Mouse (Mus musculus): ENCODE results near the gene Zfp511. TPM values are rescaled to one million over a fixed set of nuclear protein-coding genes. Genes with fewer than 3 reads are reported as not detected.

The Zfp511 gene
- polyA plus RNA-seq, 1 experiment, result 55.8 TPM

GRCm38 (mm10) chr7:140070042-140070711 lies 34.0 kb downstream of the Zfp511 start:
- no peak overlapping the region for H3ac ChIP-seq (ENCODE audit: control insufficient read depth, insufficient read length, low read depth)
- H3K79me2 ChIP-seq (ENCODE audit: control insufficient read depth, insufficient read depth), result no peaks in the 10 kb centered on the region
- peaks cover 21% of the 10 kb centered on the region for H3K27me3 ChIP-seq (ENCODE audit: control insufficient read depth, insufficient read depth, insufficient read length)
- no peaks in the 10 kb centered on the region for H3K79me3 ChIP-seq (ENCODE audit: low read depth)
- no peak overlapping the region for H3K4me3 ChIP-seq (ENCODE audit: insufficient read depth, poor library complexity, severe bottlenecking)
- no peak for TF ChIP-seq CEBPB (IDR thresholded peaks at IDR 0.05; ENCODE audit: low read depth)
- no peak for TF ChIP-seq CTCF (IDR thresholded peaks at IDR 0.05; ENCODE audit: control insufficient read depth, insufficient read depth, insufficient read length)
- no peak for TF ChIP-seq MAX (IDR thresholded peaks at IDR 0.05)
- no peak for TF ChIP-seq MYOG (IDR thresholded peaks at IDR 0.05; ENCODE audit: control insufficient read depth, extremely low read depth, insufficient read length)
- TF ChIP-seq FOSL1 (IDR thresholded peaks at IDR 0.05; ENCODE audit: insufficient read depth, low read length, poor library complexity, severe bottlenecking), result no peak
- no peak for TF ChIP-seq USF1 (IDR thresholded peaks at IDR 0.05; ENCODE audit: low read depth)
- TF ChIP-seq MYOD1 (IDR thresholded peaks at IDR 0.05; ENCODE audit: control insufficient read depth, insufficient read length, low read depth), result no peak
- H3K36me3 ChIP-seq (ENCODE audit: control insufficient read depth, insufficient read depth), result no peaks in the 10 kb centered on the region

GRCm38 (mm10) chr7:140077698-140078097 lies 41.5 kb downstream of the Zfp511 start:
- no peak for TF ChIP-seq USF1 (IDR thresholded peaks at IDR 0.05; ENCODE audit: low read depth)
- no peak for TF ChIP-seq FOSL1 (IDR thresholded peaks at IDR 0.05; ENCODE audit: insufficient read depth, low read length, poor library complexity, severe bottlenecking)
- TF ChIP-seq CEBPB (IDR thresholded peaks at IDR 0.05; ENCODE audit: low read depth), result no peak
- TF ChIP-seq MYOD1 (IDR thresholded peaks at IDR 0.05; ENCODE audit: control insufficient read depth, insufficient read length, low read depth), result no peak
- TF ChIP-seq MAX (IDR thresholded peaks at IDR 0.05), result no peak
- TF ChIP-seq MYOG (IDR thresholded peaks at IDR 0.05; ENCODE audit: control insufficient read depth, extremely low read depth, insufficient read length), result no peak
- no peak for TF ChIP-seq CTCF (IDR thresholded peaks at IDR 0.05; ENCODE audit: control insufficient read depth, insufficient read depth, insufficient read length)
- Histone ChIP-seq H3K79me3 (ENCODE audit: low read depth) (no peaks in the 10 kb centered on the region), H3K27me3 (ENCODE audit: control insufficient read depth, insufficient read depth, insufficient read length) (peaks cover 3% of the 10 kb centered on the region), H3K79me2 (ENCODE audit: control insufficient read depth, insufficient read depth) (no peaks in the 10 kb centered on the region), H3ac (ENCODE audit: control insufficient read depth, insufficient read length, low read depth) (no peak overlapping the region), H3K4me3 (ENCODE audit: insufficient read depth, poor library complexity, severe bottlenecking) (no peak overlapping the region), H3K36me3 (ENCODE audit: control insufficient read depth, insufficient read depth) (no peaks in the 10 kb centered on the region)

- no peak overlapping the region for H3K4me3 ChIP-seq (ENCODE audit: insufficient read depth, poor library complexity, severe bottlenecking)
- H3K79me3 ChIP-seq (ENCODE audit: low read depth), result no peaks in the 10 kb centered on the region
- H3K36me3 ChIP-seq (ENCODE audit: control insufficient read depth, insufficient read depth), result no peaks in the 10 kb centered on the region
- TF ChIP-seq FOSL1 (IDR thresholded peaks at IDR 0.05; ENCODE audit: insufficient read depth, low read length, poor library complexity, severe bottlenecking), result no peak
- peak; percentile 44 for TF ChIP-seq CTCF (IDR thresholded peaks at IDR 0.05; ENCODE audit: control insufficient read depth, insufficient read depth, insufficient read length)
- no peaks in the 10 kb centered on the region for H3K79me2 ChIP-seq (ENCODE audit: control insufficient read depth, insufficient read depth)
- H3K27me3 ChIP-seq (ENCODE audit: control insufficient read depth, insufficient read depth, insufficient read length), result no peaks in the 10 kb centered on the region
- H3ac ChIP-seq (ENCODE audit: control insufficient read depth, insufficient read length, low read depth), result no peak overlapping the region
Observed at GRCm38 (mm10) chr7:140078711-140079110, 42.5 kb downstream of the Zfp511 start.

GRCm38 (mm10) chr7:140080503-140081156 lies 44.4 kb downstream of the Zfp511 start:
- H3K79me2 ChIP-seq (ENCODE audit: control insufficient read depth, insufficient read depth), result no peaks in the 10 kb centered on the region
- no peak overlapping the region for H3ac ChIP-seq (ENCODE audit: control insufficient read depth, insufficient read length, low read depth)
- H3K36me3 ChIP-seq (ENCODE audit: control insufficient read depth, insufficient read depth), result no peaks in the 10 kb centered on the region
- no peak overlapping the region for H3K4me3 ChIP-seq (ENCODE audit: insufficient read depth, poor library complexity, severe bottlenecking)
- no peaks in the 10 kb centered on the region for H3K27me3 ChIP-seq (ENCODE audit: control insufficient read depth, insufficient read depth, insufficient read length)
- H3K79me3 ChIP-seq (ENCODE audit: low read depth), result no peaks in the 10 kb centered on the region
- no peak for TF ChIP-seq CEBPB (IDR thresholded peaks at IDR 0.05; ENCODE audit: low read depth)
- no peak for TF ChIP-seq MYOD1 (IDR thresholded peaks at IDR 0.05; ENCODE audit: control insufficient read depth, insufficient read length, low read depth)
- TF ChIP-seq CTCF (IDR thresholded peaks at IDR 0.05; ENCODE audit: control insufficient read depth, insufficient read depth, insufficient read length), result no peak
- no peak for TF ChIP-seq MAX (IDR thresholded peaks at IDR 0.05)
- TF ChIP-seq FOSL1 (IDR thresholded peaks at IDR 0.05; ENCODE audit: insufficient read depth, low read length, poor library complexity, severe bottlenecking), result no peak
- no peak for TF ChIP-seq USF1 (IDR thresholded peaks at IDR 0.05; ENCODE audit: low read depth)
- TF ChIP-seq MYOG (IDR thresholded peaks at IDR 0.05; ENCODE audit: control insufficient read depth, extremely low read depth, insufficient read length), result no peak

GRCm38 (mm10) chr7:140081408-140082241 lies 45.4 kb downstream of the Zfp511 start:
- TF ChIP-seq CTCF (IDR thresholded peaks at IDR 0.05; ENCODE audit: control insufficient read depth, insufficient read depth, insufficient read length), result no peak
- no peaks in the 10 kb centered on the region for H3K79me3 ChIP-seq (ENCODE audit: low read depth)
- H3ac ChIP-seq (ENCODE audit: control insufficient read depth, insufficient read length, low read depth), result no peak overlapping the region
- no peaks in the 10 kb centered on the region for H3K36me3 ChIP-seq (ENCODE audit: control insufficient read depth, insufficient read depth)
- H3K4me3 ChIP-seq (ENCODE audit: insufficient read depth, poor library complexity, severe bottlenecking), result no peak overlapping the region
- H3K79me2 ChIP-seq (ENCODE audit: control insufficient read depth, insufficient read depth), result no peaks in the 10 kb centered on the region
- no peaks in the 10 kb centered on the region for H3K27me3 ChIP-seq (ENCODE audit: control insufficient read depth, insufficient read depth, insufficient read length)

Data from C2C12 (cell line).